Mouse (Mus musculus): ENCODE measurements around the gene Gdpd3. TPM values are rescaled to one million over a fixed set of nuclear protein-coding genes. Genes with fewer than 3 reads are reported as not detected.

The Gdpd3 gene
- polyA plus RNA-seq, 2 experiments: 0.27 to 2.0 TPM

DNA sequence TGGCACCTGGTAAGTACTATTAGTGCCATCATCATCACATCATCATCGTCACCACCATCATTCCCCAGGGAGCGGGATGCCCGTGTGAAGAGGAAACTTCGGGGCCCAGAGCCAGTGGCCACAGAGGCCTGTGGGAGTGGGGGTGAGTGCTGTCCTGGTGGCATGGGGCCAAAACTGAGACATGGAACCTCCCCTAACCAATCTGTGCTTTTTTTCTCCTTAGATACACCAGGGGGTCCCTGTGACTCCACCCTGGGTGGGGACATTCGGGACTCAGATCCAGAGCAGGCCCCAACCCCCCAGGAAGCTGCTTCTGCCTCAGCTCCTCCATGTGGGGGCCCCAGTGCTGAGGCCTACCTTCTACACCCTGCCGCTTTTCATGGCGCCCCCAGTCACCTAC is 18.3 kb downstream of the Gdpd3 start:
- Histone ChIP-seq H3K4me2 (ENCODE audit: low read depth) (no peak overlapping the region), H3K4me1 (replicated peaks; ENCODE audit: control insufficient read depth in 2 of 2, insufficient read depth in 2 of 2, low read length in 1 of 2) (peaks cover 7% of the 10 kb centered on the region in 2 experiments), H3K4me3 (ENCODE audit: insufficient read depth in 1 of 2, low read depth in 2 of 2, low read length in 2 of 2) (no peak overlapping the region), H3K27ac (no peak overlapping the region), H3K9ac (replicated peaks) (no peak overlapping the region), H3K27me3 (ENCODE audit: control insufficient read depth, insufficient read depth, low read length) (no peaks in the 10 kb centered on the region), H3K36me3 (replicated peaks; ENCODE audit: control insufficient read depth, insufficient read depth, low read depth) (peaks cover 38% of the 10 kb centered on the region), H3K9me3 (ENCODE audit: control insufficient read depth, low read length) (no peaks in the 10 kb centered on the region)
- DNase-seq (ENCODE audit: low read depth in 3 of 3, low spot score in 3 of 3): no peak
- 74% methylated on average over 7 of the region's 7 CpGs for WGBS (ENCODE audit: insufficient replicate concordance)
- no peak for TF ChIP-seq CTCF (IDR thresholded peaks at IDR 0.05; ENCODE audit: low read depth)
- ATAC-seq (ENCODE audit: insufficient read depth): no peak

DNA sequence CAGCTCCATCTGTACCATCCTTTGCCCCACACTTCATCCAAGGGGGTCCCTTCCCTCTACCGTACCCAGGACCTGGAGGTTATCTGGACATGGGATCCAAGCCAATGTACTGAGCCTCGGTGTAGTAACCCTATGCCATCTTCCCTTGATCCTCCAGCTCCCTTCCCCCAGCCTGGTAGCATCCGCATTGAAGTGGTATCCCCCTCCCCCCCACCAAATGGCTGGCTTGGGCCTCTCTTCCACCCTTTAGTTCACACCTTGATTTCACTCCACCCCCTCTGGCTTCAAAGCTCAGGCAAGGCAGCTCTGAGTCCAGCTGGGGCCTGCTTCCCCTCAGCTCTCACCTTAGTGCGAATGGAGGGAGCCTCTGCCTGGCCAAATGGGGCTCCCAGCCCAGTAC is 18.9 kb downstream of the Gdpd3 start:
- Histone ChIP-seq H3K36me3 (replicated peaks; ENCODE audit: control insufficient read depth, insufficient read depth, low read depth) (peaks cover 44% of the 10 kb centered on the region), H3K9me3 (ENCODE audit: control insufficient read depth, low read length) (no peaks in the 10 kb centered on the region), H3K4me2 (ENCODE audit: low read depth) (no peak overlapping the region), H3K27ac (no peak overlapping the region), H3K9ac (replicated peaks) (no peak overlapping the region), H3K4me1 (replicated peaks; ENCODE audit: control insufficient read depth in 2 of 2, insufficient read depth in 2 of 2, low read length in 1 of 2) (peaks cover 4 to 5% of the 10 kb centered on the region in 2 experiments), H3K4me3 (ENCODE audit: insufficient read depth in 1 of 2, low read depth in 2 of 2, low read length in 2 of 2) (no peak overlapping the region), H3K27me3 (ENCODE audit: control insufficient read depth, insufficient read depth, low read length) (no peaks in the 10 kb centered on the region)
- ATAC-seq (ENCODE audit: insufficient read depth) (no peak), DNase-seq (ENCODE audit: low read depth in 3 of 3, low spot score in 3 of 3) (no peak)
- TF ChIP-seq CTCF (IDR thresholded peaks at IDR 0.05; ENCODE audit: low read depth) (no peak), EP300 (IDR thresholded peaks at IDR 0.05; ENCODE audit: low read depth) (no peak)
- WGBS (ENCODE audit: insufficient replicate concordance): 72% methylated on average over 4 of the region's 4 CpGs

DNA sequence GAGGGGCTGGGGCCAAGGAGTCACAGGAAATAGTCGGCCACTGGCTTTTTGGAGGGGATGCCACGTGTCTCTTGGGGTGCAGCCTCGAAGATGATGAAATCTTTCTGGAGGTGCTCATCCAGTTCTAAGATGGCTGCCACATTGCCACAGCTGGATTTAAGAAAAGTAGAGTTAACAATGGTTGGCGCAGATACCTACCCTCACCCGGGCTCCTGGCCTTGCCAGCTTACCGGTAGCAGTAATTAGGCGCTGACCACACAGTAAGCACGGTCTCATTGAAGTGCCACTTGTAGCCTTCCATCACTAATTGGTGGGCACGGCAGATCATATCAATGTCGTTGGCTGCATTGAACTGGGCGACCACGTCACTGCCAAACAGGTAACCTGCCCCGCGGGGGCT is 20.0 kb downstream of the Gdpd3 start:
- ATAC-seq (ENCODE audit: insufficient read depth) (no peak), DNase-seq (ENCODE audit: low read depth in 3 of 3, low spot score in 3 of 3) (no peak)
- H3K36me3 ChIP-seq (replicated peaks; ENCODE audit: control insufficient read depth, insufficient read depth, low read depth): peaks cover 48% of the 10 kb centered on the region
- no peak overlapping the region for H3K4me3 ChIP-seq (ENCODE audit: insufficient read depth in 1 of 2, low read depth in 2 of 2, low read length in 2 of 2)
- no peak overlapping the region for H3K27ac ChIP-seq
- H3K4me2 ChIP-seq (ENCODE audit: low read depth): no peak overlapping the region
- no peak for TF ChIP-seq CTCF (IDR thresholded peaks at IDR 0.05; ENCODE audit: low read depth)
- no peak for TF ChIP-seq EP300 (IDR thresholded peaks at IDR 0.05; ENCODE audit: low read depth)
- 86% methylated on average over 14 of the region's 14 CpGs for WGBS (ENCODE audit: insufficient replicate concordance)
- H3K9me3 ChIP-seq (ENCODE audit: control insufficient read depth, low read length): no peaks in the 10 kb centered on the region
- H3K27me3 ChIP-seq (ENCODE audit: control insufficient read depth, insufficient read depth, low read length): no peaks in the 10 kb centered on the region
- peaks cover 4% of the 10 kb centered on the region in 2 experiments for H3K4me1 ChIP-seq (replicated peaks; ENCODE audit: control insufficient read depth in 2 of 2, insufficient read depth in 2 of 2, low read length in 1 of 2)
- H3K9ac ChIP-seq (replicated peaks): no peak overlapping the region

DNA sequence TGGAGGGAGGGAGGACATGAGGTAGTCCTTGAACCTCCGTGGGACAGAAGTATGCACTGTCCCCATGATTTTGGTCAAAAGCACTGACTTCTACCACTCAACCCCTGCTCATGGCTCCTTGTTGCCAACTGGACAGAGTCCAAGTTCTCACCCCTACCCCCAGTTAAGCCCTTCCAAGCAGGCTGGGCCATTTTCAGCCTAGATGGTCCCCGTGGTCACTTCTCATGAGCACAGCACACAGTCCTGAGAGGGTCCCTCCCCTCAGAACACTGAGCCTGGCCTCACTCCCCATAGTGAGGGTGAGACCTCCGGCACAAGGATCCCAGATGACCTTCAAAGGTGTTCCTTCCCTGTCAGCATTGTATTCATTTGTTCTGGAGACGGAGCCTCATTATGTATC is 23.0 kb downstream of the Gdpd3 start:
- Histone ChIP-seq H3K4me2 (ENCODE audit: low read depth) (no peak overlapping the region), H3K9ac (replicated peaks) (no peak overlapping the region), H3K9me3 (ENCODE audit: control insufficient read depth, low read length) (no peaks in the 10 kb centered on the region), H3K27ac (no peak overlapping the region), H3K36me3 (replicated peaks; ENCODE audit: control insufficient read depth, insufficient read depth, low read depth) (peaks cover 48% of the 10 kb centered on the region), H3K4me3 (ENCODE audit: insufficient read depth in 1 of 2, low read depth in 2 of 2, low read length in 2 of 2) (no peak overlapping the region), H3K4me1 (replicated peaks; ENCODE audit: control insufficient read depth in 2 of 2, insufficient read depth in 2 of 2, low read length in 1 of 2) (peaks cover 10 to 13% of the 10 kb centered on the region in 2 experiments), H3K27me3 (ENCODE audit: control insufficient read depth, insufficient read depth, low read length) (no peaks in the 10 kb centered on the region)
- DNase-seq (ENCODE audit: low read depth in 3 of 3, low spot score in 3 of 3) (no peak), ATAC-seq (ENCODE audit: insufficient read depth) (no peak)
- 80% methylated on average over 4 of the region's 4 CpGs for WGBS (ENCODE audit: insufficient replicate concordance)
- TF ChIP-seq EP300 (IDR thresholded peaks at IDR 0.05; ENCODE audit: low read depth) (no peak), CTCF (IDR thresholded peaks at IDR 0.05; ENCODE audit: low read depth) (no peak)

DNA sequence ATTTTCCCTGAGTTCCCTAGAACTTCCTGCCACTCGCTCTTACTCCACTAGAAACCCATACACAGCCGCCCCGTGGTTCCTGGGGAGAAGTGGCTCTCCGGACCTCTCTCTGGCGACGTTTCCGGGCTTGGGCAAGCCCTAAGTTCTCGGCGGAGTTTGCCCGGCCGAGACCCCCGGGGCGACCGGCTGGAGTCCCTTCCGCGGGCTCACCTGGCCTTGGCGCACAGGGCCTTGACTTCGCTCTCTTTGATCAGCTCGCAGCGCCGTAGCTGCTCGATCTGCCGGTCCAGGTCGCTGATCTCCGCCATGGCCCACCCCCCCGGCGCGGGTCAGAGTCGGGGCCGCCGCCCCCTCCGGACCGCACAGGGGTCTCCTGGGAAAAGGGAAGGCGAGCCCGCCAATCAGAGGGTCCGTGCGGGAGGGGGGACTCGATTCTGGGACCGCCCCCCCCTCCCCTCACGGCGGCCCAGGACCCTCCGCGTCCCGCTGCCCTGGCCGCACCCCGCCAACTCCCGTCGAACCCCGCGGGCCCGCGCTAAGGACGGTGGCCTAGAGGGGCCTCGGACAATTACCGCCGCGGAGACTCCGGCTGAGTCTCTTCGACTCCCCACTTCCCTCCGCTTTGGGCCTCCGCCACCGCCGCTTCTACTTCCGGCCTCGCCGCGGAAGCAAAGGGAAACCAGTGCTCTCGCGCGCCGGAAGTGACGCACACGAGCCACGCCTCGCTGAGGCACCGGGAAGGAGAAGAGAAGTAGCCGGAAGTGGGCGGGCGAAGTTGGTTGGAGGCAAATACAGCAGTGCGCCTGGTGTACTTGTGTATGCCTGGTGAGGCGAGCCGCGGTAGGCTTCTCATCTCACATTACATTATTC is 26.0 kb downstream of the Gdpd3 start, which contains the start of gene Ppp4c:
Ppp4c (minus strand) TSS at position 646 of the 870 bp plus-strand sequence.
- peak within 1 kb of the TSS; percentile 78 to 97 for H3K4me3 ChIP-seq (ENCODE audit: insufficient read depth in 1 of 2, low read depth in 2 of 2, low read length in 2 of 2)
- no peaks in the 10 kb centered on the region for H3K9me3 ChIP-seq (ENCODE audit: control insufficient read depth, low read length)
- peak within 1 kb of the TSS; percentile 82 for H3K27ac ChIP-seq
- H3K4me2 ChIP-seq (ENCODE audit: low read depth): peak within 1 kb of the TSS; percentile 91
- DNase-seq (ENCODE audit: low read depth in 3 of 3, low spot score in 3 of 3): peak; percentile 94 to 95 (median 95)
- WGBS (ENCODE audit: insufficient replicate concordance): under 1% methylated on average over 82 of the region's 83 CpGs
- no peak for TF ChIP-seq CTCF (IDR thresholded peaks at IDR 0.05; ENCODE audit: low read depth)
- TF ChIP-seq EP300 (IDR thresholded peaks at IDR 0.05; ENCODE audit: low read depth): no peak
- peaks cover 10 to 16% of the 10 kb centered on the region in 2 experiments for H3K4me1 ChIP-seq (replicated peaks; ENCODE audit: control insufficient read depth in 2 of 2, insufficient read depth in 2 of 2, low read length in 1 of 2)
- no peaks in the 10 kb centered on the region for H3K27me3 ChIP-seq (ENCODE audit: control insufficient read depth, insufficient read depth, low read length)
- peaks cover 46% of the 10 kb centered on the region for H3K36me3 ChIP-seq (replicated peaks; ENCODE audit: control insufficient read depth, insufficient read depth, low read depth)
- H3K9ac ChIP-seq (replicated peaks): peak within 1 kb of the TSS; percentile 97
- peak; percentile 89 for ATAC-seq (ENCODE audit: insufficient read depth)
